Mouse (Mus musculus) splenic B cell, adult 2 months (primary cell): Measurements from ENCODE around the gene Sowahb.

ENCODE experiments used
- DNase-seq: peaks from one replicate; pipeline ENCODE4 v3.0.0-alpha.2; 2011; ENCODE audit warnings: low read depth, low spot score
- H3K27me3 ChIP-seq: 2 replicates; pipeline ENCODE4 v1.6.1; 2012; ENCODE audit warnings: mild to moderate bottlenecking, low read length, moderate library complexity, mixed read lengths; ENCODE audit not compliant: control insufficient read depth, poor library complexity, insufficient read depth, severe bottlenecking
- H3K36me3 ChIP-seq: 2 replicates; pipeline ENCODE4 v1.6.1; 2012; ENCODE audit warnings: mild to moderate bottlenecking, low read length, moderate library complexity, mixed read lengths; ENCODE audit not compliant: control insufficient read depth, poor library complexity, insufficient read depth, severe bottlenecking

The Sowahb gene

DNA sequence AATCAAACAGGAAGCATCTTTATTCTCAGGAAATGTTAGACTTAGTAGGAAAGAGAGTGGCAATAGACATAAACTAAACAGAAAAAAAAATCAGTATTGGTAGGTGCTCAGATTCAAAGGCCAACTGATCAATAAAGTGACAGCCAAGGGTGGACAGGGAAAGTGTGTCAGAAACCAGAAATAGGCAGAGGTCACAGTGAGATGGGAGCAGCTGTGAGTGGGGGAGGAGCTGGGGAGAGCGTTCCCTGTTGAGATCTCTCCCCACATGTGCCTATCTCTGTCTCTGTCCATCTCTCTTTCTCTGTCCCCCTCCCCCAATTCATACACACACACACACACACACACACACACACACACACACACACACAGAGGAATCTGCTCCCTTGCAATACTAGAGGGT lies 5.1 kb upstream of the Sowahb start:
- no peak for DNase-seq
- Histone ChIP-seq H3K27me3 (no peaks in the 10 kb centered on the region; the same call in 1 of the 2 replicates), H3K36me3 (no peaks in the 10 kb centered on the region)

DNA sequence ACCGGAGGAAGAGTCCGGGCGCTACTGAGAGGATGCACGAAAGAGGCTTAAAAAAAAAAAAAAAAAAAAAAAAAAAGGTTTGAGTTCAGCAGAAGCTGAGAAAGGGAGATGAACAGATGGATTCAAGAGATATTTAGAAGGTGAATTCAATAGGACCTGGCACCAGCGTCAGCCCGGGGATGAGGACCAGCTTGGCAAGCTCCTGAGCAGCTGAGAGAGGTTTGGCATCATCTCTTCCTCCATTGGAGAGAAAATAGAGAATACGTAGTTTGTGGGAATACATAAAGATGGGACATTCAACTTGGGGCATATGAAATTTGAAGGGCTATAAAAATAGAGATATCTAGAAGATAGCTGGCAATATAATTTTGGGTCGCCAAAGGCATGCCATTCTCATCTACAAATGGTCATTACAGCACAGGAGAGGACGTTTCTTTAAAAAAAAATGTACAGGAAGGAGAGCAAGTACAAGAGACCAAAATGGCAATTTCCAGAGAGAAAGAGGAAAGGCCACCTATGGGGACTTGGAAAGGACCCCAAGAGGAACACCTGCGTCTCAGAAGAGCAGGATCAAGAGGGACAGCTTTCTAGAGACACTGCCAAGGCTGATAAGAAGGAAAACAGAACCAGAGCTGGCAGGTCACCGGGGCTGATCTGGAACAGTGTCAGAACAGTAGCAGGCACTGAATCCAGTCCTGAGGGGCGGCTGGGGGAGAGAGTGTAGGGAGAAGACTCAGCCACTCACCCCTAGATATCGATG lies 3.8 kb upstream of the Sowahb start:
- DNase-seq, result no peak
- H3K36me3 ChIP-seq, result no peaks in the 10 kb centered on the region
- no peaks in the 10 kb centered on the region; the same call in 1 of the 2 replicates for H3K27me3 ChIP-seq

DNA sequence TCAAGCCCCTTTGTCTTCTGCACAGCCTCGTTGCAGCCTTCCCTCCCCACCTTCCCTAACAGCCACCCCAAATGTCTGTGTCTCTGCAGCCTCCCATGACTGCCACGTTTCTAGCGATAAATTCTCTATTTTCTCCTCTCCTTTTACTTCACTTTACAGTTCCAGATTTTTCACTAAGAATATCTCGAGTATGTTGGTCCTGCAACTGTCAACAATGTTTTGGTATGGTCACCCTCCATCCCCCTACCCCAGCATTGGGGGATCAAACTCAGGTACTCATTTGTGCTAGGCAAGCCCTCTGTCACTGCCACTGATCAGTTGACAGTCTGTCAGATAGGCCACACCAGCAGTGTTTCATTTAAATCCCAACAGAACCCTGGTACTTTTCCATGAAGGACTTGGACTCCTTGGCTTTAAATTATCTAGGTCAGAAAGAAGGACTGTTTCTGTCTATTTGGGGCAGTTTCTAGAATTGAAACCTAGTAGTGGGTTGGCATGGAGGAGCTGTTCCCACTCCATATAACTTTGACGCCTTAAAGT lies 1.6 kb upstream of the Sowahb start:
- H3K36me3 ChIP-seq, result no peaks in the 10 kb centered on the region

DNA sequence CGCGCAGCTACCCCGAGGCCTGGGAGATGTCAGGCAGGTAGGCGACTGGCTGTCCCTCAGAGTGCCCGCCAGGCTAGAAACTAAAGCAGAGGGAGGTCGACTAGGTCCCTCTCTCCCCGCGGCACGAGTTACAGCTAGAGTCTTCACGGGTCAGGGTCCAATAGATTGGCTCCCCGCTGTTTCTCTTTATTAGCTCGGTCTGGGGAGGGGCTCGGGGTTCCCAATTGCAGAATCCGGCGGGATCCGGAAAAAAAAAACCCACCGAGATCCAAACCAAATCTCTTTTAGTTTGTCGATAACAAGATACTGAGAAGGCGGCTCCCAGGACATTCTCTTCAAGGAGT lies 521 bp upstream of the Sowahb start:
- DNase-seq, result no peak
- Histone ChIP-seq H3K27me3 (no peaks in the 10 kb centered on the region; the same call in 1 of the 2 replicates), H3K36me3 (no peaks in the 10 kb centered on the region)

More for the DNA sequence above, 1.6 kb upstream of the Sowahb start:
- DNase-seq, result no peak
- no peaks in the 10 kb centered on the region; the same call in 1 of the 2 replicates for H3K27me3 ChIP-seq

DNA sequence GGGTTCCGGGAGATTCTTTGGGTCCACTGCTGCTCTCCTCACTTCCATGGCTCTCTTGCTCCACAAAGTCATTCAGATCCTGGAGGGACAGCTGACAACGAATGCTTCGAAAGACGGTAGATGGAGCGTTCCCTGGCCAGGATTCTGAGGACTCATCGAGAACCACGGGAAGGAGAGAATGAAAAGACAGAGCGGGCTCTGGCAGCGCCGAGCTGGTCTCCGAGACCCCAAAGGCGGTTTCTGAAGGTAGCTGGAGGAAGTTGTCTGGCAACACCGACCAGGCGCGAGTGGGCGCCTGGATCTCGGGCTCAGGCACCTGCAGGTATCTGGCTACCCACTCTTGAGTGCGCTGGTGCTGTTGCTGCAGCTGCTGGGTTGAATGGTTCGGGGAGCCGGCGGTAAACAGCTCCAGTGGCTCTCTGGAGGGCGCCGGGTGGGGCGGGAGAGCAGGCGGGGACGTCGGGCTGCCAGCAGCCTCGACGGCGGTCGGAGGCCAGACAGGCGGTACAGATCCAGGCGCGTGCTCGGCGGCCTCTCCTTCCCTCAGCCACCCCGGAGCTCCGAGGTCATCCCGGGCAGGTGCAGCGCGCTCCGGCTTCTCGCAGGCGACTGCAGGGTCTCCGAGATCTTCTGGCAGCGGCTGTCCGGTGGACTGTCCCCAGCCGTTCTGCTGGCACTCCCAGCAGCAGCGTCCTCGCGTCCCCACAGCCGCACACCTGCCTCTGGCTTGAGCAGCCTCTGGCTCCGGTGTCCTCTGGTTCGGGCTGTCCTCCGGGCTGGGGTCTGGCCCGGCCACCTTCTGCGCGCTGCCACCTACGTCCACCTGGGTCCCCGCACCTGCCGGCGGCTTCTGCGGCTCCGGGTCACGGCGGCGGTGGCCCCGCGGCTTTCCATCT lies 886 bp downstream of the Sowahb start:
- Histone ChIP-seq H3K27me3 (no peaks in the 10 kb centered on the region; the same call in 1 of the 2 replicates), H3K36me3 (no peaks in the 10 kb centered on the region)
- DNase-seq, result no peak

DNA sequence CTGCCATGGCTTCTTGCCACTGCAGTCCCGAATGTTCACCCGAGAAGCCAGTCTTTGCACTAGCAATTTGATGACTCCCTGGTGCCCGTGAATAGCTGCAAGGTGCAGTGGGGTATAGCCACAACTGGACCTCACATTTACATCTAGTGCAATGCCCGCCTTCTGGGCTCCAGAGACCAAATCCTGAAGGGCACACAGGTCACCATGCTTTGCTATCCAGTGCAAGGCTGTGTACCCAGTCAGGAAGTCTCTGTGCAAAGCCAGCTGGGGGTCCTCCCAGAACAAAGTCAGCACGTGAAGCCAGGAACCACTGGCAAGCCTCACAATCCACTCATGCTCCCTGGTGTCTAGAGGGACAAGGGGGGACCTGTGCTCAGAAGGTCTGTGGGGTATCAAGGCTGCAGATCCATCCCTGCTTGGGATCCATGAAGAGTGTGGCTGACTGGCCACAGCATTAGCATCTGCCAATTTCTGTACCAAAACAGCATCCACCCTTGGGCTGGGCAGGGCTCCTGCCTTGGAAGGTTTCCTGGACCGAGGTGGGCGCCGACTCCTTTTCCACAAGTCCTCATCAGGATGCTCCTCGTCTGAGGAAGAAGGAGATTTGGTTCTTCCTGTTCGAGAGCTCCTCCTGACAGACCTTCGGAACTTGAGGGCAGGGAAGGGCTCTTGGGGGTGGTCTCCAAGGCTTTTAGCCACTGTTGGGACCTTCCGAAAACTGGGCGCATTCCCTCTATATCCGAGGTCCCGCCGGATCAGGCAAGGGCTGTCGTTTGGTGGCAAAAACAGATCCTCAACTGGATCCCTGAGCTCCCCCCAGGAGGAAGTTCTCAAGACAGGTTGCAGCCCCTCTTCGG lies 1.8 kb downstream of the Sowahb start:
- Histone ChIP-seq H3K27me3 (no peaks in the 10 kb centered on the region; the same call in 1 of the 2 replicates), H3K36me3 (no peaks in the 10 kb centered on the region)
- no peak for DNase-seq

DNA sequence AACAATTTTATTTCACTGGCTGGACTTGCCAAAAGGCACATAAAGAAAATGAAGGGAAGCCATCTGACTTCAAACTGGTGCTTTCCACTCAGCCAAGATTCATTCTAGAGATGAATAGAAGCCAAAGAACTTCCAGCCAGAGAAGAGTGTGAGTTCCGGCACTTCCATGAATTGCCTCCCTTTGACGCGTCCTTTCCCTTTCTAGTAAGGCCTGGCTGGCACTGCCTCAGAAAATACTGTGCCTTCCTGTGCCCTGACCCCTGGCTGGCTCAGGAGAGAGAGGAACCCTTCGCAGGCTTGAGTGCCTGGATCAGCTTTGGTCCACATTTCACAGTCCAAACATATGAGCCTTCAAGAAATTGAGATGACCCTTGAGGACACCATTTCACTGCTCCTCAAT lies 2.8 kb downstream of the Sowahb start:
- DNase-seq, result no peak
- Histone ChIP-seq H3K36me3 (no peaks in the 10 kb centered on the region), H3K27me3 (no peaks in the 10 kb centered on the region; the same call in 1 of the 2 replicates)

DNA sequence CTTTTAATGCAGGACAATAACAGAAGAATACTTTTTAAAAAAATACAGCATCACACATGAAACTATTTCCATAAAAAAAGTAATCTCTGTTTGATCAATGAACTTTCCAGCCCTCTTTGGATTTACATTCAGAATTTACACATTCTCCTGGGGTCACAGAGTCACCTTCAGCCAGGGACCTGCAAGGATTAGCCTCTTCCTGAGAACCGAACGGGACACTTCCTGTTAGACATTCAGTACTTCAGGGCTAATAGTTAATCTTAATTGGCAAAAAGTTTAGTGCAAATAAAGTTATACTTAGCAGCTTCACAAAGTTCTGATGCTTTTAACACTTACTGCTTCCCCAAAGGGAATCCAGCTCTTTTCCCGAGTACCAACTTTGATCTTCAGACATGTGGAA lies 3.5 kb downstream of the Sowahb start:
- DNase-seq, result no peak
- Histone ChIP-seq H3K36me3 (no peaks in the 10 kb centered on the region), H3K27me3 (no peaks in the 10 kb centered on the region; the same call in 1 of the 2 replicates)

- H3K36me3 ChIP-seq, result no peaks in the 10 kb centered on the region
- no peak for DNase-seq
Observed at GRCm38 (mm10) chr5:93040095-93040494, 4.7 kb downstream of the Sowahb start.

DNA sequence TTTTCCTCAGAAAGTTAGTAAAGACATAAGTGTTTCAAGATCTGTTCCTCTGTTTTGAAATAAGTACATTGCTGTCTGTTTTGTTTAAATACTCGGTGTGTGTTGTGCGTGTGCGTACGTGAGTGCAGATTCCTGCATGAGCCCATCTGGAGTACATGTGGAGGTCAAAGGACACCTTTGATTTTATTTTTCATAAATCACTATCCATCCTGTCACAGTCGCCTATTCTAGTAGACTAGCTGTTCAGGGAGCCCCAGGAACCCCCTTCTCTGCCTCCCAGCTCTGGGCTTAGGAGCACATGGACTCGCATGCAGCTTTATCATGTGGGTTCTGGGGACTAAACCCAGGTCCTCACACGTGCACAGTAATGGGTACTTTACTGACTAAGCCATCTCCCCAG lies 8.6 kb downstream of the Sowahb start:
- H3K27me3 ChIP-seq, result no peaks in the 10 kb centered on the region
- no peak for DNase-seq
- H3K36me3 ChIP-seq, result no peaks in the 10 kb centered on the region

More at GRCm38 (mm10) chr5:93040095-93040494, 4.7 kb downstream of the Sowahb start:
- H3K27me3 ChIP-seq, result no peaks in the 10 kb centered on the region; the same call in 1 of the 2 replicates

DNA sequence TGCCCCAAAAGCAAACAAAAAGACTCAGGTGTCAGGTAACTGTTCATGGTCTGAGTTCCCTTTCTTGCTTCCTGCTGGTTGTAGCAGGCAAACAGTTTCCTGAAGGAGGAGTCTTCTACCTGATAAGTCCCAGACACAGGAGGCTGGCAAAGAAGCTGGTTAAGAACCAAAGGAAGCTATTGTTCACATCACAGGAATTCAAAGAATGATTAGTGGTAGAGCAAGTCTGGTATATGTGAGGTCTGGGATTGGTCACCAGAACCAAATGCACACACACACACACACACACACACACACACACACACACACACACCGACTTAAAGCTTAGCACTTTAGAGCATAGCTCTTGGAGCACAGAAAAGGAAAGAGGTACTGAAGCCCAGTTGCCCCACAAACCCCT lies 9.5 kb downstream of the Sowahb start:
- no peak for DNase-seq
- no peaks in the 10 kb centered on the region for H3K27me3 ChIP-seq
- H3K36me3 ChIP-seq, result no peaks in the 10 kb centered on the region

DNA sequence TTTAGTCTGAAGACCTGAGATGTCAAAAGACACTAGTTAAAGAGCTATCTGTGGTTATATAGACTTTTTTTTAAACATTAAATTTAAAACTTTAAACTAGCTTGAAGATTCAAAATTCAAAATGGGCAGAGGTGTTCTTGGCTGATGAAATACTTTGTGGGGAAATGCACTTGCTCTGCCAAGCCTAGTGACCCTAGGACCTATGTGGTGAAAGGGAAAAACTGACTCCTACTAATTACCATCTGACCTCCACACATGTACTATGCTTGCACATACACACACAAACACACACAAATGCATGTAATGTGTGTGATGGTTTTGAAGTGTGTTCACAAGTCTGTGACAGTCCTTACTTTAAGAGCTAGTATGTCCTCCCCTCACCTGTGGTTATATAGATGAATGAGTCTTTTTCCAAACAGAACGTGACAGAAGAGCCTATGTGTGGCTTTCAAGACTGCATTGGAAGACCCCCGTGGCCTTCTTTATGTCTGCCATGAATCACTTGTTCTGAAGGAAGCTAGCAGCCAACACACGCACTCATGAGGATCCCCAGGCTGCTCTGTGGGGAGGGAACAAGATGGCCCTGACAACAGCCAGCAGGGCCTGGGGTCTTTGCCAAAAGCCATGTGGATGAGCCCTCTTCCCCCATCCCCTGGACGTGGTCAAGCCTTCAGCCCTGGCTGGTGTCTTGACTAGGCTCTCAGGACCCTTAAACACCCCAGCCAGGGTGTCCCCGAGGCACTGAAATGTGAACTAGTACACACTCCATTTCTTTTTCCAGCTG lies 11.5 kb downstream of the Sowahb start:
- H3K36me3 ChIP-seq, result no peaks in the 10 kb centered on the region
- H3K27me3 ChIP-seq, result no peaks in the 10 kb centered on the region
- DNase-seq, result no peak

DNA sequence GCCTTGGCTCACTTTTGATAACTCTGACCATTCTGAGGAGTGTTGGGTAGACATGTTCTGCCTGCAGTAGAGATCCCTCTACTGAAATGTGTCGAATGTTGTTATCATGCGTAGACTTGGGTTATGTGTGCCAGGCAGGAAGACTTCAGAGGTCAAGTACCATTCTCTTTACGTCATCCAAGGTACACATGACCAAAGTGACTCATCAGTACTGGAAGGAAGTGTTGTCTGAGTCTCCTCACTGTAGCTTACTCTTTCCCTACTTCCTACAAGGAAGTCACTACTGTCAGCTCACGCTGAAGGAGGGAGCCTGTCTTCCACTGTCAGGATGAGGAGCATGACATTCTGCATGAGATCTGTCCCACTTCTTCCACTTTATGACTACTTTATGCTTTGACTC lies 12.2 kb downstream of the Sowahb start:
- no peak for DNase-seq
- Histone ChIP-seq H3K36me3 (no peaks in the 10 kb centered on the region), H3K27me3 (no peaks in the 10 kb centered on the region)

DNA sequence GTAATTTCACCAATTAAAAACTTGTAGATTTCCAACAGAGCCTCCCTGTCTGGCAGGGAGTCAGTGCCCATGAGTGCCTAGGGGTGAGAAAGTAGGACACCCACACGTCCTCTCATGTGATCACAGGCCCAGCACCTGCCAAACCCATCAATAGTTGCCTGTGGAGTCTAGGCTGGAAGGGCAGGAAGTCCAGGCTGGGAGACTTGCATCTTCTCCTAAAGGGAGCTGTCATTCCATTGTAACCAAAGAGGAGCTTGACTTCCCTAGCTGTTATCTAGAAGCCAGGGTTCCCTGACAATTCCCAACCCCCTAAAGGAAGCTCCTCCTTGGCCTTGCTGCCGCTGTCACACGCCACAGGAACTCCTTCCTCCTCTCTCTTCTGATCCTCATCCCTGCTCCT lies 14.0 kb downstream of the Sowahb start:
- DNase-seq, result no peak
- H3K27me3 ChIP-seq, result no peaks in the 10 kb centered on the region
- H3K36me3 ChIP-seq, result no peaks in the 10 kb centered on the region
